Mouse (Mus musculus): ENCODE results near the gene Dnajb14. TPM values are rescaled to one million over a fixed set of nuclear protein-coding genes. Genes with fewer than 3 reads are reported as not detected.
A peak's percentile ranks its signal among the peaks of the same experiment; 100 is the strongest.

Gene Dnajb14
- total and polyA plus RNA-seq, 3 experiments, result 2.8 to 7.0 (median 4.4) TPM

DNA sequence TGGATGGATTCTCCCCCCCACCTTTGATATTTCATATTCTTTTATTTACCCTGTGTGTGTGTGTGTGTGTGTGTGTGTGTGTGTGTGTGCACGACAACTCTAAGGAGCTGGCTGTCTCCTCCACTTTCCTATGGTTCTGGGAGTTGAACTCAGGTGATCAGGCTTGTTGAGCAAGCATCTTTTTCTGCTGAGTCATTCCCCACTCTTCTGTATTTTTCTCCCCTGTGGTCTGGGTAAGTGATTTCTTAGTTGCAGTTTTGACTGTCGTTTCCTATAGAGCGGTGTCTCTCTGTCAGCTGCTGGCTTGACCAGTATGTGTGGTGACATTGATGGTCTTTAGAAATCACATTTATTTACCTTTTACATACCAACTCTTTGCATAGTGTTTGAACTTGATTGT lies 11.8 kb downstream of the Dnajb14 start (continued):
- no peak; the same call in none of the 2 replicates for TF ChIP-seq RAD21 (IDR thresholded peaks at IDR 0.05; ENCODE audit: low read depth, low read length)
- no peak for TF ChIP-seq NELFE (IDR thresholded peaks at IDR 0.05; ENCODE audit: low read depth, low read length)
- TF ChIP-seq IRF4 (IDR thresholded peaks at IDR 0.05; ENCODE audit: low read depth, low read length), result peak; percentile 94
- TF ChIP-seq TCF12 (IDR thresholded peaks at IDR 0.05; ENCODE audit: low read depth, low read length), result peak; percentile 59; the same call in 1 of the 2 replicates
- no peak; the same call in 1 of the 2 replicates for TF ChIP-seq UBTF (IDR thresholded peaks at IDR 0.05; ENCODE audit: low read depth, low read length)
- no peak for TF ChIP-seq SMC3 (IDR thresholded peaks at IDR 0.05; ENCODE audit: low read depth, low read length)
- no peak for TF ChIP-seq CTCF (conservative IDR thresholded peaks at IDR 0.05 in 1 of 2, IDR thresholded peaks at IDR 0.05 in 1 of 2; ENCODE audit: low read depth in 2 of 2, low read length in 2 of 2)
- no peak for TF ChIP-seq PAX5 (IDR thresholded peaks at IDR 0.05; ENCODE audit: low read length)
- no peak for TF ChIP-seq MAX (IDR thresholded peaks at IDR 0.05; ENCODE audit: low read length)
- TF ChIP-seq SIN3A (IDR thresholded peaks at IDR 0.05; ENCODE audit: low read length), result peak; percentile 93
- no peak; the same call in 1 of the 2 replicates for TF ChIP-seq USF2 (conservative IDR thresholded peaks at IDR 0.05; ENCODE audit: low read depth, low read length)

DNA sequence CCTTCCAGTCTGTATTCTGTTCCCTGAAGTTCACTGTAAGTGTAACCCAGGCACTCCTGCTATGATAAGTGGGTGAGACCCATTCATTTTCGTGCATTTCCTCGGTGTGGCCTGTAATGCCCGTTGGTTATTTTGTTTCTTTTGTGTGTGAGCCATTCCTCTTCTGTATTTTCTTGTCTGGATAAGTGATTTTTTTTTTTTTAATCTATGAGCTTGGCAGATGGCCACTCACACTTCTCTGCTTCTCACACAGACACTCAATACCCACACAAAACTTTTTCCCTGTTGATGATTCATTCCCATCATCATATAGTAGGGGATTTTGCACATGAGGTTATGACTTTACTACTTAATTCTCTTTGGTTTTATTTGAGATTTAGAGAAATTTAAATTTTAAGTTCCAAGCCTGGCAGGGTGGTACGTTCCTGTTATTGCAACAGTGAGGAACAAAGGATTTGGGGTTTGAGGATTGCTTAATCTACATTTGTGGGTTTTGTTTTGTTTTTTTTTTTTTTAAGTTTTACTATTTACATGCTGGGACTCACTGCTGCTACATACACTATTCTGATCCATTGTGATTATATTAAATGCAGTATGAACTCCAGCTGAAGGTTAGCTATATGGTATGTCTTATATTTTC lies 12.8 kb downstream of the Dnajb14 start:
- Histone ChIP-seq H3K4me2 (ENCODE audit: insufficient read depth, low read depth, poor library complexity, severe bottlenecking) (peak overlapping the region; percentile 2), H3K4me1 (ENCODE audit: control insufficient read depth in 1 of 2, insufficient read depth in 2 of 2) (peaks cover 11 to 24% of the 10 kb centered on the region in 2 experiments), H3K4me3 (replicated peaks in 1 of 3; ENCODE audit: low read depth in 2 of 3, low read length in 2 of 3, poor library complexity in 1 of 3) (peak overlapping the region in 1 of 3 experiments; percentile 21), H3K36me3 (replicated peaks in 1 of 2; ENCODE audit: control insufficient read depth in 1 of 2, insufficient read depth in 1 of 2, low read length in 1 of 2) (peaks cover 0 to 14% of the 10 kb centered on the region in 2 experiments), H3K9ac (ENCODE audit: insufficient read depth, low read depth) (no peak overlapping the region), H3K27me3 (replicated peaks) (no peaks in the 10 kb centered on the region), H3K27ac (ENCODE audit: insufficient read depth, low read depth) (peak overlapping the region; percentile 56), H3K79me2 (replicated peaks; ENCODE audit: control insufficient read depth, extremely low read depth, insufficient read depth, poor library complexity, severe bottlenecking) (no peaks in the 10 kb centered on the region), H3K9me3 (replicated peaks; ENCODE audit: low read length) (peaks cover 9% of the 10 kb centered on the region)
- in situ Hi-C loops (cut with MboI; ENCODE audit: low pct_ligation_motif_present, low pct_unique_long_range_greater_than_20kb, low sequenced_read_pairs), result no loop called here
- no peak for DNase-seq (ENCODE audit: extremely low read depth)
- dilution Hi-C loops (cut with MboI; ENCODE audit: extremely low pct_ligation_motif_present, extremely low pct_unique_long_range_greater_than_20kb, low sequenced_read_pairs), result no loop called here
- TF ChIP-seq IRF4 (IDR thresholded peaks at IDR 0.05; ENCODE audit: low read depth, low read length) (0 out of 2 replicates have a peak, but pooled peaks have one; percentile 11), NELFE (IDR thresholded peaks at IDR 0.05; ENCODE audit: low read depth, low read length) (no peak), SIN3A (IDR thresholded peaks at IDR 0.05; ENCODE audit: low read length) (no peak), POLR2A (IDR thresholded peaks at IDR 0.05; ENCODE audit: low read depth, low read length) (no peak), E2F4 (IDR thresholded peaks at IDR 0.05; ENCODE audit: insufficient replicate concordance, low read depth, low read length) (no peak), MXI1 (IDR thresholded peaks at IDR 0.05; ENCODE audit: low read depth, low read length) (no peak), MAZ (IDR thresholded peaks at IDR 0.05; ENCODE audit: low read depth, low read length) (no peak), ELF1 (IDR thresholded peaks at IDR 0.05; ENCODE audit: low read depth, low read length) (no peak), NRF1 (IDR thresholded peaks at IDR 0.05; ENCODE audit: low read depth, low read length) (no peak), MEF2A (IDR thresholded peaks at IDR 0.05; ENCODE audit: borderline replicate concordance, low read depth, low read length) (no peak), EP300 (IDR thresholded peaks at IDR 0.05; ENCODE audit: low read length) (peak; percentile 28; the same call in 1 of the 2 replicates), ZNF384 (IDR thresholded peaks at IDR 0.05; ENCODE audit: low read depth, low read length) (peak; percentile 57; the same call in 1 of the 2 replicates), ZC3H11A (IDR thresholded peaks at IDR 0.05; ENCODE audit: low read depth, low read length) (no peak), HCFC1 (IDR thresholded peaks at IDR 0.05; ENCODE audit: low read depth, low read length) (no peak), KAT2A (IDR thresholded peaks at IDR 0.05; ENCODE audit: insufficient replicate concordance, low read length) (no peak), UBTF (IDR thresholded peaks at IDR 0.05; ENCODE audit: low read depth, low read length) (no peak), MYC (IDR thresholded peaks at IDR 0.05; ENCODE audit: low read depth, low read length) (no peak), CHD2 (IDR thresholded peaks at IDR 0.05; ENCODE audit: low read length) (no peak), PAX5 (IDR thresholded peaks at IDR 0.05; ENCODE audit: low read length) (no peak), JUND (conservative IDR thresholded peaks at IDR 0.05; ENCODE audit: low read depth, low read length) (no peak), USF2 (conservative IDR thresholded peaks at IDR 0.05; ENCODE audit: low read depth, low read length) (no peak), CTCF (conservative IDR thresholded peaks at IDR 0.05 in 1 of 2, IDR thresholded peaks at IDR 0.05 in 1 of 2; ENCODE audit: low read depth in 2 of 2, low read length in 2 of 2) (no peak), GABPA (IDR thresholded peaks at IDR 0.05; ENCODE audit: insufficient replicate concordance, low read depth, low read length) (no peak), RCOR1 (conservative IDR thresholded peaks at IDR 0.05; ENCODE audit: low read depth, low read length) (no peak), ZKSCAN1 (IDR thresholded peaks at IDR 0.05; ENCODE audit: borderline replicate concordance, low read depth, low read length) (no peak), RAD21 (IDR thresholded peaks at IDR 0.05; ENCODE audit: low read depth, low read length) (no peak), USF1 (IDR thresholded peaks at IDR 0.05; ENCODE audit: low read depth, low read length) (no peak), BHLHE40 (IDR thresholded peaks at IDR 0.05; ENCODE audit: low read depth, low read length) (no peak), JUN (IDR thresholded peaks at IDR 0.05; ENCODE audit: insufficient read depth, low read depth, low read length) (no peak), SMC3 (IDR thresholded peaks at IDR 0.05; ENCODE audit: low read depth, low read length) (no peak), ETS1 (conservative IDR thresholded peaks at IDR 0.05; ENCODE audit: low read depth, low read length) (no peak; the same call in 1 of the 2 replicates), MAFK (IDR thresholded peaks at IDR 0.05; ENCODE audit: insufficient replicate concordance, low read length) (0 out of 2 replicates have a peak, but pooled peaks have one; percentile 34), TBP (conservative IDR thresholded peaks at IDR 0.05; ENCODE audit: low read depth, low read length) (no peak)

Data from CH12.LX (cell line).